Mouse (Mus musculus) bone marrow, adult 2 months (tissue): Measurements from ENCODE around the gene Abi2. TPM values are rescaled to one million over a fixed set of nuclear protein-coding genes. Genes with fewer than 3 reads are reported as not detected.

Experiments
- H3K27ac ChIP-seq: fragments of 200-500 bp; 2 replicates; pipeline ENCODE4 v1.5.1; 2012; ENCODE audit warnings: low read depth, mild to moderate bottlenecking, control low read depth, inconsistent platforms, low read length; ENCODE audit not compliant: control insufficient read depth, poor library complexity, insufficient read depth
- H3K4me1 ChIP-seq: fragments of 200-500 bp; 2 replicates; pipeline ENCODE4 v1.6.1; 2011; ENCODE audit warnings: low read length; ENCODE audit not compliant: control insufficient read depth, insufficient read depth
- H3K4me3 ChIP-seq: fragments of 200-500 bp; replicated peaks from 2 replicates; pipeline ENCODE3; 2011; ENCODE audit warnings: mild to moderate bottlenecking, low read depth, low read length, control low read depth; ENCODE audit not compliant: control insufficient read depth
- CTCF ChIP-seq: fragments of 200-500 bp; IDR thresholded peaks from 2 replicates; pipeline ENCODE4 v1.5.1; 2011; ENCODE audit warnings: low read length, control low read depth; ENCODE audit not compliant: control insufficient read depth, insufficient read depth
- POLR2A ChIP-seq: fragments of 200-500 bp; IDR thresholded peaks from 2 replicates; pipeline ENCODE4 v1.6.1; 2011; ENCODE audit warnings: low read depth, mild to moderate bottlenecking, control low read depth, low read length, borderline replicate concordance; ENCODE audit not compliant: control insufficient read depth
- WGBS: fragments of 180-500 bp; shearing (Covaris S2); methylation state at CpG from one replicate; pipeline ENCODE4 v1.1.7; 2018; 5-methylcytosine and 5-hydroxymethylcytosine counted together
- polyA plus RNA-seq: library from polyadenylated mRNA; stranded (reverse); fragments of >200 nt; gene quantifications from 2 replicates; pipeline ENCODE4 v1.2.4, GENCODE M21; 2011; ENCODE audit warnings: low replicate concordance; ENCODE audit not compliant: missing spikeins, insufficient read depth, insufficient read length

The Abi2 gene
- polyA plus RNA-seq, 1 experiment, result 3.7 TPM

DNA sequence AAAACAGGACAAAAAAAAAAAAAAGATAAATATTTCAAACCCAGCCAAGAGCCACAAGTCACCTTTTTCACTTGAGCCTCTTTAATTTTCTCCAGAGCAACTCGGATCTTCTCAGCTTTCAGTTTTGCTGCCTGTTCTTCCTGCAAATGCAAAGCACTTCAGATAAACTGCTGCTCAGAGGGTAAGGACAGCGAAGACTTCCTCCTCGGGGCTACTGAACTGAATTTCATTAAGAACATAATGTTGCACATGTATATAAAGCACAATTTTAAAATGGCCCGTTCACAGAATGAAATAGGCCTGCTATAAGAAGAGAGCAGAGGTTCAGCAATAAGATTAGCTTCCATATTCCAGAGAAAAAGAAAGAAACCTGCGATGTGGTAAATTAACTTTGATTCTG lies 94.0 kb downstream of the Abi2 start:
- Histone ChIP-seq H3K4me1 (no peaks in the 10 kb centered on the region), H3K27ac (no peak overlapping the region), H3K4me3 (no peak overlapping the region)
- TF ChIP-seq CTCF (no peak), POLR2A (no peak)
- 12% methylated on average over 5 of the region's 5 CpGs for WGBS

DNA sequence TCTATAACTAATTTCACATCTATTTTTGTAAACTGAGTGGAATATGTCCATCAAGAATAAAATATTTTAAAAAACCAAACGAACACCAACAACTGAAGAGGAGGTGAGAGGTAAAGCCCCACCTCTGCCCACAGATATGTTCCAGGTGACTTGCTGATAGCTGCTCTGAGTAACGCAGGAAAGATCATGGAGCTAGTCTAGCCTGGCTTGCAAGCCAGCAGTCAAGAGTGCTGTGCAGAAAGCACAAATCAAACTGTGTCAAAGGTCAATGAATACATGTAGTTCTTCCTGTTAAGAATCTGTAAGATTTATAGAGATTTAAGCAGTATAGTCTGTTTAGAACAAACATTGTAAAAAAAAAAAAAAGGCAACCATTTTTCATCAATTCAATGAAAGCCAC lies 101.2 kb downstream of the Abi2 start:
- H3K27ac ChIP-seq, result no peak overlapping the region
- no peak overlapping the region for H3K4me3 ChIP-seq
- 66% methylated on average over 2 of the region's 2 CpGs for WGBS
- TF ChIP-seq POLR2A, result no peak
- no peak for TF ChIP-seq CTCF
- no peaks in the 10 kb centered on the region for H3K4me1 ChIP-seq

DNA sequence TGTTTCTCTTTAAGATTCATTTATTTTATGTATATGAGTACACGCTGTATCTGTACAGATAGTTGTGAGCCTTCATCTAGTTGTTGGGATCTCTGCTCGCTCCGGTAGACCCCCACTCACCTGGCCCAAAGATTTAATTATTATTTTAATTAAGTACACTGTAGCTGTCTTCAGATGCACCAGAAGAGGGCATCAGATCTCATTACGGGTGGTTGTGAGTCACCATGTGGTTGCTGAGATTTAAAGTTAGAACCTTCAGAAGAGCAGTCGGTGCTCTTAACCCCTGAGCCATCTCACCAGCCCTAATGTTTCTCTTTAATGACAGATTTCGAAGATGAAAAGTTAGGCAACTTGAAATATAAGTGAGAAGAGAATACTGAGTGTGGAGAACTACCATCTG lies 120.7 kb downstream of the Abi2 start:
- Histone ChIP-seq H3K4me1 (no peaks in the 10 kb centered on the region), H3K4me3 (no peak overlapping the region), H3K27ac (no peak overlapping the region)
- TF ChIP-seq POLR2A, result no peak
- no peak for TF ChIP-seq CTCF
- 67% methylated on average over 6 of the region's 6 CpGs for WGBS

DNA sequence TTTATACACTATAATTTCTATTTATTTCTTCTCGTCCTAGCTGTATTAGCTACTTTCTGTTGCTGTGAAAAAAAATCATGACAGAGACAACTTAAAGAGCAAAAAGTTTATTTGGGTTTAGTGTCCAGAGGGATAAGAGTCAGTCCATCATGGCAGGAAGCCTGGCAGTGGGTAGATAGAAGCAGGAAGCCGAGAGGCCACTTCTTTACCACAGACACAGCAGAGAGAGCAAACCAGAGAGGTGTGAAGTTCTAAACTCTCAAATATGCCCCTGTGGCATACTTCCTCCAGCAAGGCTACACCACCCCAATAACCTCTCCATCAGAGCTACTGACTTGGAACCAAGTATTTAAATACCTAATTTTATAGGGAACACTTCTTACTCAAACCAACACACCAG lies 121.2 kb downstream of the Abi2 start:
- TF ChIP-seq CTCF, result no peak
- no peak for TF ChIP-seq POLR2A
- no peaks in the 10 kb centered on the region for H3K4me1 ChIP-seq
- no peak overlapping the region for H3K27ac ChIP-seq
- WGBS, result 27% methylated on average over 2 of the region's 2 CpGs
- H3K4me3 ChIP-seq, result no peak overlapping the region

Other genes with a start within 250 kb of the Abi2 start
- 2.6 and 5.9 TPM in 2 replicates for gene Nbeal1, start 229.0 kb upstream of the Abi2 start, polyA plus RNA-seq
- gene Cyp20a1, start 66.3 kb upstream of the Abi2 start, polyA plus RNA-seq, result 1.8 and 4.9 TPM in 2 replicates
- gene Raph1, start 157.5 kb downstream of the Abi2 start, polyA plus RNA-seq, result 1.4 and 4.3 TPM in 2 replicates